Mouse (Mus musculus): ENCODE data around the gene Fam45a.
"Not testable (repeated sequence)": the region's sequence is repeated elsewhere in the genome, so short reads cannot be mapped to it uniquely, and the experiment has no call there.

Gene Fam45a

DNA sequence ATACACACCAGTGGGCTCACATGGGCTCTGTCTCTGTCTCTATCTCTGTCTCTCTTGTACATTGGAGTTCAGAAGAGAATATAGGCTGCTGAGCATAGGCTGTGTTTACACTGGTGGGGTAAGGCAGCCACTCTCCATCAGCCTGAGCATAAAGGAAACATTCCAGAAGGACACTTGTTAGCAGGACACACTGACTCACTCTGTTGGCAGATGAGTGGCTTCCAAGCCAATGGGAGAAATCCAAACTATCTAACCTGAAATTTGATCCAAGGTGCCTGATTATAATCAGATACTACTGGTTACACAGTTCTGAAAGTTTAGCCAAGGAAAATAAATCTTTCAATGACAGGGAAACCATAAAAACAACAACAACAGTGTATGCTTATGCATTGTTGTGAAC lies 34.3 kb downstream of the Fam45a start:
- no peak for DNase-seq (ENCODE audit: extremely low spot score)

DNA sequence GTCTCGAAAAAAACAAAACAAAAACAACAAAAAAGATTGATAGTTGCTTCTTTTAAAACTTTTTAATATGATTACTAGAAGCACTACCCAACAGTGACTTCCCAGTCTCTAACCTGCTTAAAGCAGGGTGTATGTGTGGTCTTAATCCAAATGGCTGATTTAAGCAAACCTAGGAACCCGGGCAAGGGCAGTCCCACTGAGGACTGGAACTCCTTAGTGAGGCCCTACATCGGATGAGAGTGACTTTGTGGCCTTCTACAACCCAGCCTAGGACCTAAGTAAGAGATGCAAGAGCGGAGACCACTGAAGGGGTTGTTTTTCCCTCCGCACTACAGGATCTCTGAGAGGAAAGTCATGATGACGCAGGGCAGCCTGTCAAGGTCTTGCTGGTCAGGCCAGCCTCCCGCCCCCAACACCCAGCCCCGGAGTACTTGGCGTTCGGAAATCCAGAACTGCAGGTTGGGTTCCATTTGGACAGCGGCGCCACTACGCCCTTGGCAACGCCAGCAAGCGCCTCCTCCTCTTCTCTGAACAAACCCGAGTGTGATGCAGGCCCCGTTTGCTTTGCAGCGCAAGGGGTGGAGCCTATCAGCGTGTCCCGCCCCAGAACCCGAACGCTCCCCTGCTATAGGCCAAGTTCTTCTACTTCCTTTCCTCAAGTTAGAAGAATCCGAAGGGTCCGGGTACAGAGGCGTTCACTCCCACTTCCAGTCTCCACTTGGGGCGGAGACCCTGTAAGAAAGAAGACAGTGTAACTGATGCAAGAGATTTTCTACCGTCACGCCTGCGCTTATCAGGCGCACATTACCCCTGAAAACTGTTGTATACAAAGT lies 49.7 kb downstream of the Fam45a start, which contains the start of gene Sfxn4:
Gene Sfxn4 (minus strand): TSS at position 612 of the 833 bp plus-strand sequence.
- peak; percentile 91 for DNase-seq (ENCODE audit: extremely low spot score)

DNA sequence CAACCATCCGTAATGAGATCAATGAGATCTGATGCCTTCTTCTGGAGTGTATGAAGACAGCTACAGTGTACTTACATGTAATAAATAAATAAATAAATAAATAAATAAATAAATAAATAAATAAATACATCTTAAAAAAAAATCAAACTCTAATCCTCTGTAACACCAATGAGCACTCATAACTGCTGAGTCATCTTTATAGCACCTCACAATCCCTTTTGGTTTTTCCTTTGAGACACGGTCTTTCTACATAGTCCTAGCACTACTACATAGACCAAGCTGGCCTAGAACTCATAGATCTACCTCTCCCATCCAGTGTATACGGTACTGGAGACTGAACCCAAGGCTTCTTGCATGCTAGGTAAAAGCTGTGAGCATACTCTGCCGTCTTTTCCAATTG lies 54.8 kb downstream of the Fam45a start:
- not testable (repeated sequence) for DNase-seq (ENCODE audit: extremely low spot score)

DNA sequence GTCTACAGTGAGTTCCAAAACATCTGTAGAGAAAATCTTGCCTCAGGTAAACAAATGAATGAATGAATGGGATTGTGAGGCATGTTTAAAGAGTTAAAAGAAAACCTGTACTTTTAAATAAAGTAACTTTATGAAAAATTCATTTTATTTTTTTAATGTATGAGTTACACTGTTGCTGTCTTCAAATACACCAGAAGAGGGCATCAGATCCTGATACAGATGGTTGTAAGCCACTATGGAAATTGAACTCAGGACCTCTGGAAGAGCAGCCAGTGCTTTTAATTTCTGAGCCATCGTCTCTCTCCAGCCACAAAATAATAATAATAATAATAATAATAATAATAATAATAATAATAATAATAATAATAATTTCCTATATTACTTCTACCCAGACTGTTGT lies 59.1 kb downstream of the Fam45a start:
- DNase-seq (ENCODE audit: extremely low spot score): no peak

DNA sequence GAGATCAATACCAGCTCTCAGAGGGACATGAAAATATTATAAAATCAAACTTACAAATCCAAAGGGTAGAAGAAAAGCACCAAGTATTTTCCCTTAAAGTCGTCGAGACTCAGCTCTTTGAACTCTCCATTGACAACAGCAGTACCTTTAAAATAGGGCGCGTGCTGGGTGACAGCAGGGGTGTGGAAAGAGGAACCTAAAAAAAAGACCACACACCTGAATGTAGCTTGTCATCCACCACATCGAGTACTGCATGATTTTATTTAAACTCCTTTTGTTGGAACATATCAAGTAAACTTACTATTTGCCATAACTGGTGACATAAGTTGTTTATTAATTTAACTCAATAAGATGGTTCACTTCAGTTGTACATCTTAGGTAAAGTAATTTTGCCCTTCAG lies 60.0 kb downstream of the Fam45a start:
- DNase-seq (ENCODE audit: extremely low spot score): no peak

DNA sequence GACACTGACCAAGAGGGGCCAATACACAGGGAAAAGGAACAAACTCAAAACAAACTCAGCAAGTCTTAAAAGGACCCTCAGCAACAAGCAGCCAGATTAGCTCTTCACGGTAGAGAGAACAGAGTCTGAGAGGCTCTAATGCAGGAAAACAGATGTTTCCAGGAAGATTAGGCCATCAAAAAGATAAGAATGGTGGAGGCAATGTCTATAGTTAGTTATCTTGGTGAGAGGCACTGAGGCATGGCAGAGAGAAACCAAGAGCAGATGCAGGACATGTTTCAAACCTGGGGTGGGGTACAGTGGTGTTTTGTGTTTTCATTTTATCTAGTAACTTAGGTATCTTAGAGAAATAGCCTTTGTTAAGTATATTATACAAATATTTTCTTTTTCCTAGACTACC lies 60.9 kb downstream of the Fam45a start:
- no peak for DNase-seq (ENCODE audit: extremely low spot score)

DNA sequence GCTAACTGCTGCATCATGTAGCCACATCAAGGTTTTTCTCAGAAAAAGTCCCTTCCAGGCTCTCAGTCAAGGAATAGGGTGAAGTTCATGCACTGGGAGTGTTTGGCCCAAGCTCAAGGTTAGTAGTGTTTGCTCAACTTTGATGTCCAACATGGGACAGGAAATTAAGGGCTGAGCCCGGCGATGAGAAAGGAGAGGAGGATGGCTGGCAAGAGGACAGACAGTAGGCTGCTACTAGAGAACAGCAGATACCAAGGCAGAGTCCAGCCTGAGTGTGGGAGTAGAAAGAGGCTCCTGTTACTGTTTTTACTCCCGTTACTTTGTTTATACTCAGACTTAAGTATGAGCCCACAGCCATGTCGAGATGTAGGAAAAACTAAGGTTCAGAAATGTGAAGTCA lies 62.1 kb downstream of the Fam45a start:
- no peak for DNase-seq (ENCODE audit: extremely low spot score)

DNA sequence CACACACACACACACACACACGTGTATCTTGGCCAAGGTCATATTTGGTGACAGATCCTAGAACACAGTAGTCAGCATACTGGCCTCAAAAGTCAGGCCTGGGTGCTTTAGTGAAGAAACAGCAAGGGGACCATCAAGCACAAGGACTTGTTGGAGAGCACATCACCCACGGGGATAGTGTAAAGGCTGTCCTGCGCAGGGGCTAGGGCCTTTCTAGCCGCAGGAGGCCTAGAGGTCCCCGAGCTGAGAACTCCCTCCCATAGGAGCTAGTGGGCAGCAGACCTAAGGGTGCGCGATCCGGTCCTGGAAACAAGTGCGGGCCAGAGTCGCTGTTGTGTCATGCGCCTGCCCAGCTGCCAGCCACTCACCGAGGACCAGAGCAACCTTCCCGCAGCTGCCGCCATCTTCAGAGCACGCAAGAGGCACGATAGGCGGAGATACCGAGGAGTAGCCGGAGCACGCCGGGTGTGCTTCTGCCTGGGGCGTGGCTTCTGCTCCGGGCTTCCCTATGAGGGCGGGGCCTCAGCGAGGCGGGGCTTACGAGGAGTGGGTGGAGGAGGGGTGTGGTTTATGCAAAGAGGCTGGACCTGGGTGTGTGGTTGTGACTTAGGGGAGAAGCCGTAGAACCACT lies 62.8 kb downstream of the Fam45a start, which contains the start of gene Prdx3:
Gene Prdx3 (minus strand): TSS at position 493 of the 631 bp plus-strand sequence.
- peak; percentile 98 for DNase-seq (ENCODE audit: extremely low spot score)

DNA sequence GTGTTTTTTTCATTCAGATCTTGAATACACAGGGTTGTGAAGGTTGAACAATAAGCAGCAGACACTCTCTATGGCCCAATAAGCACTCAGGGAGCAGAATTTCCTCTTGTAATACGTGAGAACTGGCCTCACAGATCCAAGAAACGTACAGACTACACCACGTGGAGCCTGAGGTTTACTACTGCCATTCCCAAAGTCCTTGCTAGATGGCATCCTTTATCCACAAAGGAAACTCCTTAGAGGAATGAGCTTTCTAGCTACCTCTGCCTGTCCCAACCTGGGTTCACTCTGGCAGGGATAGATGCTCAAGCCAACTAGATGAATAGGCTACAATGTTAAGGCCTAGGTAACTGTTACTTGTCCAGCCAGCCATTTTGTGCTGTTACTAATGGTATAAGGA lies 71.7 kb downstream of the Fam45a start:
- peak; percentile 32 for DNase-seq (ENCODE audit: extremely low spot score)
